Mouse (Mus musculus) left cerebral cortex, adult 8-10 months (tissue): Measurements from ENCODE around the gene Tiam1. TPM values are rescaled to one million over a fixed set of nuclear protein-coding genes. Genes with fewer than 3 reads are reported as not detected.

Experiments used
- DNase-seq, 2 experiments: peaks; one replicate each; pipeline ENCODE4 v3.0.0; 2022; ENCODE audit warnings: low spot score in 2 of 2
- total RNA-seq, 4 experiments: library from RNA; stranded (reverse); gene quantifications; 2 replicates each; pipeline ENCODE4 v1.2.4; 2022

Tiam1 gene
- total RNA-seq, 4 experiments from 2014 or later = 96.3 to 147 (median 119) TPM

- DNase-seq = no peak
These were observed 330.7 kb downstream of the Tiam1 start for GRCm38 (mm10) chr16:89812891-89813290.

DNA sequence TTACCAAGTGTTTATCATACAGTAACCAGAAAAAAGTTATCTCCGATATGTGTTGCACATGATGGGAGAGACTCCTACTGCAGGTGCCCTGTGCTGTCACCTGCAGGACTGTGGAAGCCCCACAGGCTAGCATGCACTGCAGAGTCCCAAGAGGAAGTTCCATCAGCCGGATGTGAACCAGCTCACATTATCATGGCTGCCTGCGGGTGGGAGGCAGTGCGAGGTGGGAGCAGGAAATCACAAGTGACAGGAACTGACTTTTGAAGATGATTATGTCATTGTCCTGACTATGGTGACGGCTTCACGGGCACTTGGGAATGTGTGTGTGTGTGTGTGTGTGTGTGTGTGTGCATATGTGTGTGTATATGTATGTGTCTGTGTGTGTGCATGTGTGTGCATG, 333.2 kb downstream of the Tiam1 start:
- no peak for DNase-seq

DNA sequence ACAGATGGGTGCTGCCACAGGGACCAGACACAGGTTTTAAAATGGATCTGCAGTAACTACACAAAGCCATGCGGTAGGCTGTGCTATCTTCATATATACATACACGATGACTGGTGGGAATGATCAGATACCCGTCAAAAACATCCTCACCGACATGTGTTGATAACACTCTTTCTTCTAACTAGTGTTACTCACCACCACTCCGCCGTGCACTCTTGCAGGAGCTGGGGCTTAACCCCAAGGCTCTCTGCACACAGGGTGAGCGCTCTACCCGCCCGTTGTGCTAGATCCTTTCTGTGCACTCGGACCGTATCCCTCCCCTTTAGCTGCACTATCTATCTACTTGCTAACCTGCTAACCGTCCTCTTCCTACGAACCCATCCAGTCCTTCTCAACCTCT, 335.4 kb downstream of the Tiam1 start:
- DNase-seq = no peak

DNA sequence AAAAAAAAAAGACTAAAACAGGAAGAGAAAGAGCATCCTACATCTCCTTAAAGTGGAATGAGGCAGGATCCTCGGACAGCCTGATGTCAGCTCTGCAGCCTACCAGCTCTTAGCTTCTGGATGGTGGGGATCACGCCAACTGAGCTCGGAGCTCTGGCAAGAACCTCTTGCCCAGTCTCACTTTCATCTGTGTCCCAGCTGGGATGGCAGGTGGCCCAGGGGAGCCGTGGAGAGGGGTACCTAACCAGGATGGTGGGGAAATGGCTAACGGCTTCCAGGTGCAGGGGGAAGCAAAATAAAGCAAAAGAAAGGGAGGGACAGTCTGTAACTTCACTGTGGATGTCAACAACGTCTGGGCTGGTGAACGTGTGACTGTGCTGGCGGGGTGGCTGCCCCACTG, 337.6 kb downstream of the Tiam1 start:
- no peak for DNase-seq

- no peak for DNase-seq
These were observed 338.4 kb downstream of the Tiam1 start for GRCm38 (mm10) chr16:89805210-89805609.

DNA sequence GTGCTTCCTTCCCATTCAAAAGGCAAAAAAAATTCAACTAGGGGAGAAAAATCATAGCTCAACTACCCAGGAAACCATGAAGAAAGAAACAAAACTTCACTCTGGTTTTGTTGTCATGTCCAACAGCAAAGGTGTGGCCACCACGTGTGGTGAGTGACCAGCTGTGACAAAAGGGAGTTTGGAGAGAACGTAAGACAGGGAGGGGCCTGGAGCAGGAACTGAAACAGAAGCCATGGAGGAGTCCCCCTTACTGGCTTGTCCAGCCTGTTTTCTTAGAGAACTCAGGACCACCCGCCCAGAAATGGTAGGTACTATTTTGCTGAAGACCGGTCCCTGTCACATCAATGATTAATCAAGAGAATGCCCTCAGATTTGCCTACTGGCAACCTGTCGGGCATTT, 342.1 kb downstream of the Tiam1 start:
- DNase-seq = no peak

- no peak for DNase-seq
These were observed 343.8 kb downstream of the Tiam1 start for GRCm38 (mm10) chr16:89799772-89800171.

DNA sequence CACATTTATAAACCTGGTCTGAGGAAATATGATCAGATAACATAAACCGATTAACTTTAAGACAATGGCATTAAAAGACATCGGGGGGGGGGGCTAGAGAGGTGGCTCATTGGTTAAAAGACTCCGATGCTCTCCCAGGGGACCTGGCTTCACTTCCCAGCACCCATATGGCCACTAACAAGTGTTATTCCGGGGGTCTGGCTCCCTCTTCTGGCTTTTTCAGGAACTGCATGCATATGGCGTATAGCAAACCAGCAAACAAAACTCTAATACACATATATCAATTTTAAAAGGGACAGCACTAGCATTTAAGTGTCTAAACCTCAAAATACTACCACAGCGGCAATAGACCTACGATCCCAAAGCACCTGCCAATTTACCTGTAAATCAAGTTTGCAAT, 347.0 kb downstream of the Tiam1 start:
- DNase-seq = no peak

DNA sequence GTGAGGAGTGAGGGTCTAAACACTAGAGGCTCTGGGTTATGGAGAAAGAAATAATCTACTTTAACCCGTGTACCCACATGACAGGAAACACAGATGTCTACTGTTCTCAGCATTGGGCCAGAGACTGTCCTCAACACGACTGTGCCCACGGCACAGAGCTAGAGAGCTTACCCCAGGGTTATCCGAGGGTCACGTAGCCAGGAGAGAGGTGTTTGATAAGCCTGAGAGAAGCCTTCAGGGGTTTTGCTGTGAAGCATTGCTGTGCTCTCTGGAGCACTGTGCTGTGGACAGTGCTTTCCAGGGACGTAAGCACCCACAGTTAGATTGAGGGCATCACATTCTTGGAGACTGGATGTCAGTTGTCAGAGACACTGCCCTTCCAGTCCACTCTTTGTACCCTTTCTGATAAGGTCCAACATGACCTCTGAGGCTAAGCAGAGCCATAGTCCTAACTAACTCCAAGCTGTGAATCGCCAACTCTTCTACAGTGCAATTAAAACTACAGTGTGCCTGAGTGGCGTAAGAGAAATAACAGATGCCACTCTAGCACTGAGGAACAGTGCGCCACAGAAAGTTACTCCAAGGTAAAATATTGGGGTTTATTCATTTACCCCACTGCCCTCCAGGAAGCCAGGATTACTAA, 353.7 kb downstream of the Tiam1 start:
- no peak for DNase-seq

DNA sequence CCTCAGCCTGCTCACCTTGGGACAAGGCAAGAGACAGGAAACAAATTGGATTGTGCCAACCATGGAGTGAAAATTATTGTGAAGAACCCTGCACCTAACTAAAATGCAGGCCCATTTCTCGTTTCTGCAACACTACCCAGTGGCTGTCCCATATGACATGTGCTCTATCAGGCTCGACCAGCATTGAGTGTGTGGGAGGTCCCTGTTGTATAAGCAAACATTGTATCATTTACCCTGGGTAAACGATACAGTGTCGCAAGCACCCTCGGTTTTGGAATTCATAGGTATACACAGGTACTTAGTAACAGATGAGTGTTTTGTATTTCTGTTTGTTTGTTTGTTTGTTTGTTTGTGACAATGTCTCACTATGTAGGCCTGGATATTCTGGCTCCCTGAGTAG, 357.8 kb downstream of the Tiam1 start:
- no peak for DNase-seq

GRCm38 (mm10) chr16:89779705-89780104, 363.9 kb downstream of the Tiam1 start:
- no peak for DNase-seq

DNA sequence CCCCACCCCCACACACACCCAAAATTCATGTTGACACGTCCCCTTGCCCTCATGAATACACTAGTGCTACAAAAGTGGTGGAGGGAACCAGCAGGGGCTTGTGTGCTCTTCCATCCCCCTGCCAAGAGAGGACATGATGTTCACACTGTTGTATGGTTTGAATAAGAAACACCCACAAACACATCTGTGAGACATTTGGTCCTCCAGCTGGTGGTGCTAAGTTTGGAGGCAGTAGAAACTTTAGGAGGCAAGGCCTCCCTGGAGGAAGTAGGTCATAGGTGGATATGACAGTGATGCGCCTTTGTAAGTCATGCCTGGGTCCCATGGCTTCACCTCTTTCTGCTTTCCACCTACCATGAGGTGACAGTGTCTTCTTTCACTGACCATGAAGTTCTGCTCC, 366.1 kb downstream of the Tiam1 start:
- peak in 1 of 2 experiments; percentile 73 for DNase-seq

DNA sequence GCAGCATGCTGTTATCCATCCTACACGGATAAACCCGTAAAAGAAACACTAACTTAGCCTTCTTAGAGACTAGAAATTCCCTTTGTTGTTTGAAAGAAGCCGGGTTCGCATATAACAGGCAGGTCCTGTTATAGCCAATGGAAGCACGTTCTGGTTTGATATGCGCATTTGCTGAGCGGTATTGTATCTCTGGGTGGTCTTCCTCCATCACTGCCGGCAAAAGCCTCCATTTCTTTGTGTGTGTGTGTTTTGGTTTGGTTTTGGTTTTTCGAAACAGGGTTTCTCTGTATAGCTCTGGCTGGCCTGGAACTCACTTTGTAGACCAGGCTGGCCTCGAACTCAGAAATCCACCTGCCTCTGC, 369.0 kb downstream of the Tiam1 start:
- DNase-seq = no peak

DNA sequence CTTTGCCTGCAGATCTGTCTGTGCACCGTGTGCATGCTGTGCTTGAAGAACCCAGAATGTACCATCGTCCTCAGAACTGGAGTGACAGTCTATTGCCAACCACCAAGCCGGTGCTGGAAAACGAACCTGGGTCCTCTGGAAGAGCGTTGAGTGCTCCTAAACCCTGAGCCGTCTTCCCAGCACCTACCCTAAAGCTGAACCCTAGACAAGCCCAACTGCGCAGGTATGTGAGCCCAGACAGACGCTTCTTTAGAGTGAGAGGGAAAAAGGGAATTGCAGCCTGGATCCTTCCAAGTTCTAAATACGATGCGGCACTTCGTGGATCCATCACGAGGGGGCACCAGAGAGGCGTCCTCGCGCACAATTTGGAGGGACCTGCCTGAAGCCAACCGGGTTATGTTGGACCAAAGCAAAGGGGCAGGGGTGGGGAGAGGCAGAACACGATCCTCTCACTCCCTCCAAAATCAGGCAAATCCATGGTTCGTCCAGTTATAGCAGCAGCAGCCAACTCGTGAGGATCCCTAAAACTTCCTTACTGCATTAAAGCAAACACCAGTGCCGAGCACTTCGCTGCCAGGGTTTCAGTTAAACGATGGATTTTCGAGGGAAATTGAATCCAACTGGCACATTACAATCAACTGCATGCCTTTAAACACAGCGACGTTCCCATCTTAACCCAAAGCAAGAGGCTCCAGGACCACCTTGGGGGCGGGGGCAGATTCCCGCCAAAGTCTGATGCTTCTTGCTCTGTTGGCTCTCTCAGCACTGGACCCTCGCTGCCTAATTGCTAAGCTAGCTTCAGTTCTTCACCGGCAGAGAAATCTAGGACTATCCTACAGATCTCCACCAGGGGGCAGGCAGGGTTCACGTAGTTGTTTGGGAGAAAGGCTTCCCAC, 369.7 kb downstream of the Tiam1 start:
- DNase-seq = peak; percentile 84 to 89

DNA sequence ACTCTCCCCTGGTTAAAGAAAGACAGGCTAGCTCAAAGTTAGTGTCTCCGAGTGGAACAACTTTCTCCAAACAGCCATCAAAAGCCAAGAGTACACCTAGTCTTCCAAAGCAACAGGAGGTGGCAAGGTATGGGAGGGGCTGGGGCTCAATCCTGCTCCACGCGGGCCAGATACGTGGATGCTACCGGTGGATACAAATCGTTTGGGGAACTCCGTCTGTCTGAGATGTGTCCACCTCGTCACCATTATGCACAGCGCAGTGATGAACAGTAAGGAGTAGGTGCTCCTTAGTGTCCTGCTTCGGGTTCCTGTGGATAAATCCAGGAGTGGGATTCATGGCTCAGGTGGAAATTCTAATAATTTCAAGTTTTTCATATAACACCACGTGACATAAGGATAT, 377.6 kb downstream of the Tiam1 start:
- no peak for DNase-seq

- DNase-seq = no peak
These were observed 378.1 kb downstream of the Tiam1 start for GRCm38 (mm10) chr16:89765470-89765869.

DNA sequence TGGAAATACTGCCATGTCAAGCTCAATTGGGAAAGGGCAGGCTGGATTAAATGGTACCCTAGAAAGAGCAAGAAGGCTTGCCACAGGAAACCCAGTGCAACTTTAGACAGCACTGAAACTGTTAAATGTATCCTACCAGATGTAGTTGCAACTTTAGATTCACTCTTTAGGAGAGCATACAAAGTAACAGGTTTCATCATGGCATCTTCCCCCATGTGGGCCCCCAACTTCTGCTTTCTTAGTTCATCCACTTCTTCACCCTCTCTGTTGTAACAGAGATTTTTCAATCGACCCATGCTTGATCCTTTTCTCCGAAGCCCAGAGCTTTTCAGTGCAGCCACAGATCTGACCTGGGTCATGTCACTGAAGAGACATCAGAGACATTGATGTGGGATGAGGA, 379.8 kb downstream of the Tiam1 start:
- DNase-seq = no peak

- no peak for DNase-seq
These were observed 381.0 kb downstream of the Tiam1 start for GRCm38 (mm10) chr16:89762523-89762922.

DNA sequence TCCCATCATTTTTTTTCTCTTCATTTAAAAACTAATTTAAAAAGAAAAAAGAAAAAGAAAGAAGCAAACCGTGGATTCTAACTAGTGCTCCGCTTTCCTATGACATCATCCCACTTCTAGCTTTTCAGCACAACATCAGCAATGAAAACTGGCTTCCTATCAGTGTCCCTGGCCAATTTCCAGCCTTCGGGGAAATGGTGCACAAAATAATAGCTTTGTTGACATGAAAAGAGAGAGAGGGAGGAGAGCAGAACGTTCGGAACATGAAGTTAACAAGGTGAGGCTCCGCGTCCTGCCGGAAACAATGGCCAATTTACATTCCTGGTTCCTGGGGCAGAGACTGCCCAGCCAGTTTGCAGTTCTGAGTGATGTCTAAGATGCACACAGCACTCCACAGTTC, 381.5 kb downstream of the Tiam1 start:
- no peak for DNase-seq

DNA sequence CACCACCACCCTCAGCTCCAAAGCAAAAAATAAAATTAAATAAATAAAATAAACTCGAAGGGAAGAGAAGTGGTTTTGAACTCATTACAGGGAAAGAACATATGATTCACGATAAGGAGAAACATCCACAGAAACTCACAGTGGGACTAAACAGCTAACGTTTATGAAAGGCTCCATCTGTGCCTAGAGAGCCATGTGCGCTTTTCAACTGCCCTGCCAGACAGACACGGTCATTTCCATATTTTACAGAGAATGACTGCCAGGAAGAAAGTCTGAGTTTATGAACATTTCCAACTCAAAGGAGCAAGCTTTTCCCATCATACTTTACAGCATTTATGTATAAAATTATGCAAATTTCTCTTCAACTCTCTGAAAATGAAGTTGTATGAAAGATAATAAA, 386.2 kb downstream of the Tiam1 start:
- no peak for DNase-seq

DNA sequence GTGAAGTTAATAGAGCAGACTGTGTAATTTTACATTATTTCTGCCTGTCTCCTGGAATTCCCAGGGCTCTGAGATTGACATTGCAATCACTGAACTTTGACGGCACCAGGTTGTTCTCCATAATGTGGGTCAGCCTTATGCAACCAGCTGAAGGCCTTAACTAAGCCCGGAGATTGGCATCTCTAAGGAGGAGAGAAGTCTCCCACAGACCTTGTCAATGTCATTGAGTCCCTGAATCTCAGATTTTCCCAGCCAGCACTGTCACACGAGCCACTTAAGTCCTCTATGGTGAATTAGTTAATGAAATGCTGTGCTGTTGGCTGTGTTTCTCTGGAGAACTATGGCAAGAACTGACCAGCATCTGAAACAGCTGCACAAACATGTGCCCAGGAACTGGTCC, 388.9 kb downstream of the Tiam1 start:
- no peak for DNase-seq

- DNase-seq = no peak
These were observed 395.7 kb downstream of the Tiam1 start for GRCm38 (mm10) chr16:89747864-89748263.

DNA sequence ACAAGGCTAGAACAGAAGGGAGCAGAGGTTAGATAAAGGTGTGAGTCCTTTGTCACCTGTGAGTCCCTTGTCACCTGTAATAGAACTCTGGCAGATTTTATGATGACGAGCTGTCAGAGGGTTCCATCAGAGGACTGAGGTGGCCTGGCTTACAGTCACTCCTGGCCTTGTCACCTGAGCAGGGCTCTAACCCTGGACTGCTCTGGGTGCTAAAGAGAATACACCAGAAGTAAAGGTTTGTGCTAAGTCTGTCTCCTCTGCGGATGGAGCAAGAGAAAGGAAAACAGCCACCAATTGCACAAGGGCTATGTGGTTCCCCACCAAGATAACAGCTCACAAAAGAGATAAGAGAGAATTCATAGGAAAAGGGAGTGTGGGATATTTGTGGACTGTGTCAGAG, 404.0 kb downstream of the Tiam1 start:
- no peak for DNase-seq
